Mouse (Mus musculus): Measurements from ENCODE around the gene Nucb1. TPM values are rescaled to one million over a fixed set of nuclear protein-coding genes. Genes with fewer than 3 reads are reported as not detected.
"Not testable (repeated sequence)": the region's sequence is repeated elsewhere in the genome, so short reads cannot be mapped to it uniquely, and the experiment has no call there.

The Nucb1 gene
- polyA plus RNA-seq, 1 experiment from 2014 or later, result 115 TPM

GRCm38 (mm10) chr7:45487861-45488292 is 22.3 kb downstream of the Nucb1 start:
- Histone ChIP-seq H3K27me3 (ENCODE audit: control insufficient read depth, insufficient read depth, low read length) (no peaks in the 10 kb centered on the region), H3K4me1 (ENCODE audit: control insufficient read depth, insufficient read depth, low read length) (peaks cover 4% of the 10 kb centered on the region; the same call in 1 of the 2 replicates), H3K9me3 (ENCODE audit: control insufficient read depth, low read length) (no peaks in the 10 kb centered on the region), H3K9ac (replicated peaks; ENCODE audit: low read depth, low read length) (peak overlapping the region; percentile 44; the same call in 1 of the 2 replicates), H3K27ac (ENCODE audit: low read depth, low read length) (peak overlapping the region; percentile 74), H3K36me3 (ENCODE audit: control insufficient read depth, insufficient read depth, low read length) (0 out of 2 replicates have a peak, but pooled peaks cover 2% of the 10 kb centered on the region), H3K4me2 (ENCODE audit: low read depth, low read length) (peak overlapping the region; percentile 53), H3K4me3 (ENCODE audit: low read depth, low read length) (peak overlapping the region; percentile 31; the same call in 1 of the 2 replicates)
- 25% methylated on average over 11 of the region's 11 CpGs for WGBS
- peak; percentile 55 for ATAC-seq (ENCODE audit: low read depth)

- 82% methylated on average over 12 of the region's 12 CpGs for WGBS
- no peaks in the 10 kb centered on the region for H3K27me3 ChIP-seq (ENCODE audit: control insufficient read depth, insufficient read depth, low read length)
- peaks cover 4% of the 10 kb centered on the region; the same call in 1 of the 2 replicates for H3K4me1 ChIP-seq (ENCODE audit: control insufficient read depth, insufficient read depth, low read length)
- no peak for ATAC-seq (ENCODE audit: low read depth)
- no peak within 1 kb of the TSS for H3K9ac ChIP-seq (replicated peaks; ENCODE audit: low read depth, low read length)
- no peak within 1 kb of the TSS for H3K4me2 ChIP-seq (ENCODE audit: low read depth, low read length)
- H3K36me3 ChIP-seq (ENCODE audit: control insufficient read depth, insufficient read depth, low read length), result no peaks in the 10 kb centered on the region
- no peak within 1 kb of the TSS for H3K4me3 ChIP-seq (ENCODE audit: low read depth, low read length)
- H3K27ac ChIP-seq (ENCODE audit: low read depth, low read length), result no peak within 1 kb of the TSS
- no peaks in the 10 kb centered on the region for H3K9me3 ChIP-seq (ENCODE audit: control insufficient read depth, low read length)
Measured at GRCm38 (mm10) chr7:45486761-45487415, 23.3 kb downstream of the Nucb1 start, which contains the start of gene Gm45808. Gene Gm45808 (minus strand): TSS chr7:45486811.

GRCm38 (mm10) chr7:45486158-45486557 is 24.0 kb downstream of the Nucb1 start:
- WGBS, result 83% methylated on average over 7 of the region's 7 CpGs
- no peak for ATAC-seq (ENCODE audit: low read depth)
- H3K36me3 ChIP-seq (ENCODE audit: control insufficient read depth, insufficient read depth, low read length), result no peaks in the 10 kb centered on the region
- no peak overlapping the region for H3K4me3 ChIP-seq (ENCODE audit: low read depth, low read length)
- no peaks in the 10 kb centered on the region for H3K9me3 ChIP-seq (ENCODE audit: control insufficient read depth, low read length)
- H3K4me2 ChIP-seq (ENCODE audit: low read depth, low read length), result no peak overlapping the region
- no peaks in the 10 kb centered on the region for H3K27me3 ChIP-seq (ENCODE audit: control insufficient read depth, insufficient read depth, low read length)
- no peak overlapping the region for H3K27ac ChIP-seq (ENCODE audit: low read depth, low read length)
- H3K4me1 ChIP-seq (ENCODE audit: control insufficient read depth, insufficient read depth, low read length), result peaks cover 4% of the 10 kb centered on the region; the same call in 1 of the 2 replicates
- no peak overlapping the region for H3K9ac ChIP-seq (replicated peaks; ENCODE audit: low read depth, low read length)

GRCm38 (mm10) chr7:45484985-45485384 is 25.2 kb downstream of the Nucb1 start:
- not testable (repeated sequence) for H3K4me3 ChIP-seq (ENCODE audit: low read depth, low read length); H3K36me3 ChIP-seq (ENCODE audit: control insufficient read depth, insufficient read depth, low read length); H3K27ac ChIP-seq (ENCODE audit: low read depth, low read length); H3K4me1 ChIP-seq (ENCODE audit: control insufficient read depth, insufficient read depth, low read length); H3K27me3 ChIP-seq (ENCODE audit: control insufficient read depth, insufficient read depth, low read length); H3K9ac ChIP-seq (replicated peaks; ENCODE audit: low read depth, low read length); H3K4me2 ChIP-seq (ENCODE audit: low read depth, low read length); ATAC-seq (ENCODE audit: low read depth); H3K9me3 ChIP-seq (ENCODE audit: control insufficient read depth, low read length)
- WGBS, result 97% methylated on average over 5 of the region's 5 CpGs

- Histone ChIP-seq H3K4me3 (ENCODE audit: low read depth, low read length) (no peak overlapping the region), H3K9ac (replicated peaks; ENCODE audit: low read depth, low read length) (no peak overlapping the region), H3K4me2 (ENCODE audit: low read depth, low read length) (no peak overlapping the region), H3K36me3 (ENCODE audit: control insufficient read depth, insufficient read depth, low read length) (no peaks in the 10 kb centered on the region), H3K27ac (ENCODE audit: low read depth, low read length) (no peak overlapping the region), H3K4me1 (ENCODE audit: control insufficient read depth, insufficient read depth, low read length) (no peaks in the 10 kb centered on the region), H3K9me3 (ENCODE audit: control insufficient read depth, low read length) (no peaks in the 10 kb centered on the region), H3K27me3 (ENCODE audit: control insufficient read depth, insufficient read depth, low read length) (no peaks in the 10 kb centered on the region)
- no peak for ATAC-seq (ENCODE audit: low read depth)
- 82% methylated on average over 1 of the region's 1 CpGs for WGBS
Measured at GRCm38 (mm10) chr7:45482166-45482565, 28.0 kb downstream of the Nucb1 start.

GRCm38 (mm10) chr7:45481374-45481927 is 28.8 kb downstream of the Nucb1 start, which contains the start of gene Tulp2:
Gene Tulp2 (plus strand): TSS chr7:45481877.
- H3K27ac ChIP-seq (ENCODE audit: low read depth, low read length), result no peak within 1 kb of the TSS
- no peaks in the 10 kb centered on the region for H3K27me3 ChIP-seq (ENCODE audit: control insufficient read depth, insufficient read depth, low read length)
- no peaks in the 10 kb centered on the region for H3K36me3 ChIP-seq (ENCODE audit: control insufficient read depth, insufficient read depth, low read length)
- H3K4me1 ChIP-seq (ENCODE audit: control insufficient read depth, insufficient read depth, low read length), result no peaks in the 10 kb centered on the region
- no peak within 1 kb of the TSS for H3K4me3 ChIP-seq (ENCODE audit: low read depth, low read length)
- no peak within 1 kb of the TSS for H3K9ac ChIP-seq (replicated peaks; ENCODE audit: low read depth, low read length)
- H3K9me3 ChIP-seq (ENCODE audit: control insufficient read depth, low read length), result no peaks in the 10 kb centered on the region
- WGBS, result 54% methylated on average over 15 of the region's 15 CpGs
- H3K4me2 ChIP-seq (ENCODE audit: low read depth, low read length), result no peak within 1 kb of the TSS
- peak; percentile 91 for ATAC-seq (ENCODE audit: low read depth)

GRCm38 (mm10) chr7:45480310-45480709 is 29.9 kb downstream of the Nucb1 start:
- H3K27me3 ChIP-seq (ENCODE audit: control insufficient read depth, insufficient read depth, low read length); H3K4me2 ChIP-seq (ENCODE audit: low read depth, low read length); ATAC-seq (ENCODE audit: low read depth); H3K36me3 ChIP-seq (ENCODE audit: control insufficient read depth, insufficient read depth, low read length); H3K4me3 ChIP-seq (ENCODE audit: low read depth, low read length); H3K9ac ChIP-seq (replicated peaks; ENCODE audit: low read depth, low read length); H3K4me1 ChIP-seq (ENCODE audit: control insufficient read depth, insufficient read depth, low read length); H3K27ac ChIP-seq (ENCODE audit: low read depth, low read length); H3K9me3 ChIP-seq (ENCODE audit: control insufficient read depth, low read length): not testable (repeated sequence)
- 82% methylated on average over 3 of the region's 4 CpGs for WGBS

GRCm38 (mm10) chr7:45478774-45479173 is 31.4 kb downstream of the Nucb1 start:
- no peaks in the 10 kb centered on the region for H3K36me3 ChIP-seq (ENCODE audit: control insufficient read depth, insufficient read depth, low read length)
- H3K4me1 ChIP-seq (ENCODE audit: control insufficient read depth, insufficient read depth, low read length), result no peaks in the 10 kb centered on the region
- no peak overlapping the region for H3K4me3 ChIP-seq (ENCODE audit: low read depth, low read length)
- H3K27ac ChIP-seq (ENCODE audit: low read depth, low read length), result no peak overlapping the region
- ATAC-seq (ENCODE audit: low read depth), result no peak
- WGBS, result 90% methylated on average over 7 of the region's 7 CpGs
- no peak overlapping the region for H3K9ac ChIP-seq (replicated peaks; ENCODE audit: low read depth, low read length)
- H3K4me2 ChIP-seq (ENCODE audit: low read depth, low read length), result no peak overlapping the region
- H3K9me3 ChIP-seq (ENCODE audit: control insufficient read depth, low read length), result no peaks in the 10 kb centered on the region
- H3K27me3 ChIP-seq (ENCODE audit: control insufficient read depth, insufficient read depth, low read length), result no peaks in the 10 kb centered on the region

- no peak overlapping the region for H3K4me3 ChIP-seq (ENCODE audit: low read depth, low read length)
- H3K36me3 ChIP-seq (ENCODE audit: control insufficient read depth, insufficient read depth, low read length), result no peaks in the 10 kb centered on the region
- H3K9me3 ChIP-seq (ENCODE audit: control insufficient read depth, low read length), result no peaks in the 10 kb centered on the region
- H3K27ac ChIP-seq (ENCODE audit: low read depth, low read length), result no peak overlapping the region
- WGBS, result 6% methylated on average over 3 of the region's 3 CpGs
- peak; percentile 34; the same call in 1 of the 2 replicates for ATAC-seq (ENCODE audit: low read depth)
- H3K9ac ChIP-seq (replicated peaks; ENCODE audit: low read depth, low read length), result no peak overlapping the region
- no peaks in the 10 kb centered on the region for H3K4me1 ChIP-seq (ENCODE audit: control insufficient read depth, insufficient read depth, low read length)
- no peak overlapping the region for H3K4me2 ChIP-seq (ENCODE audit: low read depth, low read length)
- H3K27me3 ChIP-seq (ENCODE audit: control insufficient read depth, insufficient read depth, low read length), result no peaks in the 10 kb centered on the region
Measured at GRCm38 (mm10) chr7:45477003-45477402, 33.2 kb downstream of the Nucb1 start.
